Mouse (Mus musculus) bone marrow macrophage, adult 2 months (primary cell): Measurements from ENCODE around the gene Hipk4. TPM values are rescaled to one million over a fixed set of nuclear protein-coding genes. Genes with fewer than 3 reads are reported as not detected.

Experiments used
- H3K27ac ChIP-seq: 2 replicates; pipeline ENCODE4 v1.5.1; 2012; ENCODE audit warnings: low read depth, low read length; ENCODE audit not compliant: insufficient read depth
- H3K4me1 ChIP-seq: 2 replicates; pipeline ENCODE4 v1.6.1; 2012; ENCODE audit warnings: low read length; ENCODE audit not compliant: control insufficient read depth, insufficient read depth
- H3K4me3 ChIP-seq: 2 replicates; pipeline ENCODE4 v1.5.1; 2012; ENCODE audit warnings: mild to moderate bottlenecking, low read length, moderate library complexity; ENCODE audit not compliant: insufficient read depth
- CTCF ChIP-seq: IDR thresholded peaks from 2 replicates; pipeline ENCODE4 v1.5.1; 2012; ENCODE audit warnings: low read depth, mild to moderate bottlenecking, low read length, moderate library complexity
- POLR2A ChIP-seq: IDR thresholded peaks from 2 replicates; pipeline ENCODE4 v1.6.1; 2012; ENCODE audit warnings: mild to moderate bottlenecking, low read depth, low read length, borderline replicate concordance
- polyA plus RNA-seq: library from polyadenylated mRNA; stranded (reverse); fragments of >200 nt; gene quantifications from 2 replicates; pipeline ENCODE4 v1.2.4, GENCODE M21; 2012; ENCODE audit not compliant: missing spikeins, insufficient read depth, insufficient read length

Hipk4 gene
- polyA plus RNA-seq, 1 experiment, result 0.43 TPM

DNA sequence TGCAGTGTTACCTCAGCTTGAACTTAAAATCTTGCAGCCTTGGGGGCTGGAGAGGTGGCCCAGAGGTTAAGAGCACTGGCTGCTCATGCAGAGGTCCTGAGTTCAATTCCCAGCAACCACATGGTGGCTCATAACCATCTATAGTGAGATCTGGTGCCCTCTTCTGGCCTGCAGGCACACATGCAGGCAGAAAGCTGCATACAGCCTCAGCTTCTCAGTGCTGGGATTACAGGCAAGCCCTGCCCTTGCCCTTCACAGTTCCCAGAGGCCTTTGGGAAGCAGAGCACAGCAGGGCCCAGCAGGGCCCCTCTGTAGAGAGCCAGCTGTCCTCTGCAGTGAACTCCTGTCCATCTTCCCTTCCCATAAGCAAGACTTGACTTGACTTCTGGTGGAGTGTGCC is 3.0 kb upstream of the Hipk4 start:
- Histone ChIP-seq H3K4me1 (peaks cover 4% of the 10 kb centered on the region), H3K27ac (no peak overlapping the region)
- no peak for TF ChIP-seq CTCF
- no peak for TF ChIP-seq POLR2A

DNA sequence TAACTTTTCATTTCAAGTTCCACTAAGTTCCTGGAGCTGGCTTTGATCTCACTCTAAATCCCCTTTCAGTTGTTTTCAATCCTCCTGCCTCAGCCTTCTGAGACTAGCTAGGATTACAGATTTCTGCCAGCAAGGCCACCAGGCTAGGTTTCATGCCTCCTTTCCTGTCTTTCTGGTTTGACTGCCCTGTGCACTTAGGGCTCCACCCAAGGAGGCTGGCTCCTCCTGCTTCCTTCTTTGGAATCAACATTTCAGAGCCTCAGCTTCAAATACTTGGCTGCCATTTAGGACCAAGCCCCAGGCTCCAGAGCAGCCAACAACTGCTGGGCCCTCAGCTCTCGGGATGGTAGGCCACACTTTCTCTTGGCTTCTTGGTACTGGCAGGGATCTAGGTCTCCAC is 2.5 kb upstream of the Hipk4 start:
- H3K4me1 ChIP-seq, result peaks cover 4% of the 10 kb centered on the region
- H3K4me3 ChIP-seq, result no peak overlapping the region
- no peak overlapping the region for H3K27ac ChIP-seq
- TF ChIP-seq POLR2A, result no peak
- no peak for TF ChIP-seq CTCF

More for the DNA sequence above, 3.0 kb upstream of the Hipk4 start:
- no peak overlapping the region for H3K4me3 ChIP-seq

DNA sequence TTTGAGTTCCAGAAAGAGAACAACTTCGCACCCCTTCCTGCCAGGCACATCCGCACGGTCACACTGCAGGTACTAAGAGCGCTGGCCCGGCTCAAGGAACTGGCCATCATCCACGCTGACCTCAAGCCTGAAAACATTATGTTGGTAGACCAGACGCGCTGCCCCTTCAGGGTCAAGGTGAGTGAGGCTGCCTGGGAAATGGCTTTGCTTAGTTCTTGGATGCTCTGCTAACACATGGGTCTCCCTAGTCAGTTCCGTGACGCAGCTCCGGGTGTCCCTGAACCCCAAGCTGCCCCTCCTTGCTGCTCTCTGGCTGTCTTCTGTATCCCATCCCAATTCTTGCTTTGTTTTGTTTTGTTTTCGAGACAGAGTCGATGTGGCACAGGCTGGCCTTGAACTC is 738 bp downstream of the Hipk4 start:
- TF ChIP-seq POLR2A (no peak), CTCF (no peak)
- Histone ChIP-seq H3K4me1 (peaks cover 4% of the 10 kb centered on the region), H3K27ac (no peak overlapping the region), H3K4me3 (no peak overlapping the region)

DNA sequence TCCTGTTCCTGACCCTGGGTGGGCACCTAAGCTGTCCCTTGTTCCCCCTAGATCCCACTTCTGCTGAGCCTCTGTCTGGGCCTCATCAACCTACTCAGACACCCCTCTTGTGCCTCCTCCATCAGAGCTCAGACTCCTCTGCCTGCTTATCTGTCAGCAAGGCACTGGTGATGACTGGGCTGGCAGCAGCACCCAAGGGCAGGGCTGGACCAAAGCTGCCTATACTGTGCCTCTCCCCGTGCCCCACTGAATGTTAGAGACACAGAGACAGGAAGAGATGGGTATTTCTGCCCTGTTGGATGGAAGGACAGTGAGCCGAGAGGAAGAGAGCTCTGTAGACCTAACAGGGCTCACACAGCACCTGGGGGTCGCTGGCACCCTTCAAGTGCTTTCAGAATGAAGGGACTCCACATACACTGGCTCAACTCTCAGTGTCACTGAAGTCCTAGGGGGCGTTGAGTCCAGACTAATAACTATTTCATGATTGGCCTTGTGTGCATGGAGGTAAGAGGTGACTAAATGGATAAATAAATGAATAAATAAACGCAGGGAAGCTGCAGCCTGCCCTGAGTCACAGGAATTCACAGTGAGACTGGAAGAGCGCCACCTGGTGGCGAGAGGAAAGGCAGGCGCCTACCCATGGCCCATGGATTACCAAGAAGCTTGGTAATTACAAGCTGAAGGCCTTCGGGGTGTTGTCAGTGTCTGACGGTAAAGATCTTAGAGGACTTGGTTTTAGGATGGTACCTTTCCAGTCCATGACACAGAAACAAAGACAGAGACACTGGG is 3.2 kb downstream of the Hipk4 start:
- TF ChIP-seq CTCF, result peak; percentile 91
- no peak for TF ChIP-seq POLR2A
- Histone ChIP-seq H3K4me1 (no peaks in the 10 kb centered on the region), H3K27ac (no peak overlapping the region), H3K4me3 (no peak overlapping the region)

DNA sequence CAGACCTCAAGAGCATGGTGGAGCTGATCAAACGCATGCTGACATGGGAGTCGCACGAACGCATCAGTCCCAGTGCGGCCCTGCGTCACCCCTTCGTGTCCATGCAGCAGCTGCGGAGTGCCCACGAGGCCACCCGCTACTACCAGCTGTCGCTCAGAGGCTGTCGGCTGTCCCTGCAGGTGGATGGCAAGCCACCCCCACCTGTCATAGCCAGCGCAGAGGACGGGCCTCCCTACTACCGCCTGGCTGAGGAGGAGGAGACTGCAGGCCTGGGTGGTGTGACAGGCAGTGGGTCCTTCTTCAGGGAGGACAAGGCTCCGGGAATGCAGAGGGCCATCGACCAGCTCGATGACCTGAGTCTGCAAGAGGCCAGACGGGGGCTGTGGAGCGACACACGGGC is 6.0 kb downstream of the Hipk4 start:
- TF ChIP-seq CTCF (no peak), POLR2A (no peak)
- H3K4me3 ChIP-seq, result no peak overlapping the region
- no peaks in the 10 kb centered on the region for H3K4me1 ChIP-seq
- no peak overlapping the region for H3K27ac ChIP-seq

DNA sequence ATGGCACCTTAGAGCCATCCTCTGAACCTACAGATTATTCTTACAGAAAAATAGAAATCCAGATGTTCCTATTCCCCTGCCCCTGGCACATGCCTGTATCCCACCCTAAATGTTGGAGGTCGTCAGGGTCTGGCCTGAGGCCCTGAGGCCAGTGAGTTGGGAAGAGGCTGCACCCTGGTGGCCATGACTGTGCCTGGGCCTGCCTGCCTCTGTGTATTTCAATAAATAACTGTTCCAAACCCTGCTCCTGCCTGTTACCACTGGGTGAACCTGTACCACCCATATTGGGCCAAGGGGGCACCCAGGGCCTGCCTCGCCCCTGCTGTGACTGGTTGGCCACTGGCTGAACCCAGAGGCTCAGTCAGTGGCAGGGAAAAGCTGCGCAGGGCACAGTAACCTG is 7.9 kb downstream of the Hipk4 start:
- Histone ChIP-seq H3K4me1 (peaks cover 3% of the 10 kb centered on the region), H3K27ac (no peak overlapping the region), H3K4me3 (no peak overlapping the region)
- TF ChIP-seq POLR2A (no peak), CTCF (no peak)

DNA sequence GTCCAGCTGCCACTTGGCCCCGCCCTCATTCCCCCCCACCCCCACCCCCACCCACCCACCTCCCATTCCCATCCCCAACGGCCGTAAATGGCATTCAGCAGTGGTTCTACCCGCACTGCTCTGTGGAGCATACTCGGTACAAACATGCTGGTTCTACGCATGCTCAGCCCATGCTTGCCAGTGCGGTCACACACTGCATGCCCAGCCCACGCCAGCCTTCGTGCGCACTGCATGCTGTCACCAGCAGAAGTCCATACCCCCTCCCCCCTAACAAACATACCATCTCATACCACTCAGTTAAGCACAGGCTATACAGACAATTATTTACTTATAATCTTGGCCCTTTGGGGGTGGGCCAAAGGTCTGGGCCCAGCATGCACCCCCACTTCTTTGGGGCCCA is 8.6 kb downstream of the Hipk4 start:
- TF ChIP-seq CTCF (no peak), POLR2A (no peak)
- H3K4me1 ChIP-seq, result peaks cover 9% of the 10 kb centered on the region
- no peak overlapping the region for H3K27ac ChIP-seq
- no peak overlapping the region for H3K4me3 ChIP-seq

DNA sequence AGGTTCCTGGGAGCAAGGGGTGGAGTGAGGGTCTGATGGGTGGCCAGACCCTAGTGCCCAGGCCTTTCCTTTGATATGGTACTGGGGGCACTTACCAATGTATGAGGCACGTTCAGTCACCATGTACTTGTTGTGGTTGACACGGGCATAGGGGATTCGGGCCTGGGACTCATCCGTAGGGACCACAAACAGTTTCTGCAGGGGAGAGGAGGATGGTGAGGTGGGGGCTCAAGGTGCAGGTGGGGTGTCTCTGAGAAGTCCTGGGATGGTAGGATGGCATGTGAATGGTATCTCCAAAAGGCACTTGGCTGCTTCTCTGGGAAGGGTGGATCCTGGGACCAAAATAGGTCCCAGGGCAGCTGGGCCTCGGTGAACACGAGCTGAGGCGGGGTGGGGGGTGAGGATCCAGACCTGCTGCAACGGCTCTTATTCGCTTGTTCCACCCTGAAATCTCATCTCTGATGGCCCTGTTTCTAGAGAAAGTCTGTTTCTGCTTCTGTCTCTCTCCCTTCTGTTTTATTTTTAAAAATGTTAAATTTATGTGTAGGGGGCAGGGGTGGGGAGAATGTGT is 9.5 kb downstream of the Hipk4 start:
- Histone ChIP-seq H3K27ac (no peak overlapping the region), H3K4me1 (peaks cover 17% of the 10 kb centered on the region), H3K4me3 (no peak overlapping the region)
- TF ChIP-seq CTCF, result no peak
- no peak for TF ChIP-seq POLR2A

DNA sequence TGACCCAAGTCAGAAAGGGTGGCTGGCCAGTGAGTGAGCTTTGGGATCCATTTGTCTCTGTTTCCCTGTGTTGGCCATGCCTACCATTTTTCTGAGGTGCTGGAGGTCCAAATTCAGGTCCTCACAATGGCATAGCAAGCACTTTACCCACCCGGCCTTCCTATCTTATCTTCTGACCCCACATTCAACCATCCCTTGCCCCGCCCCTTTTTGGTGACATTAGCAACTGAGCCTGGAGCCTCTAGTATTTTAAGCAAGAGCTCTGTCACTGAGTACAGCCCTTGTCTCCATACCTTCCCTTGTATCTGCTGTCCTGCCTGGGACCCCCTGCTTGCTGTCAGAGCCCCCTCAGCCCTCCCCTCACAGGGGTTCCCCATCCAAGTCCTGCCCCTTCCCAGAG is 12.3 kb downstream of the Hipk4 start:
- Histone ChIP-seq H3K4me1 (peaks cover 24% of the 10 kb centered on the region), H3K4me3 (no peak overlapping the region), H3K27ac (no peak overlapping the region)
- TF ChIP-seq CTCF, result no peak
- no peak for TF ChIP-seq POLR2A

DNA sequence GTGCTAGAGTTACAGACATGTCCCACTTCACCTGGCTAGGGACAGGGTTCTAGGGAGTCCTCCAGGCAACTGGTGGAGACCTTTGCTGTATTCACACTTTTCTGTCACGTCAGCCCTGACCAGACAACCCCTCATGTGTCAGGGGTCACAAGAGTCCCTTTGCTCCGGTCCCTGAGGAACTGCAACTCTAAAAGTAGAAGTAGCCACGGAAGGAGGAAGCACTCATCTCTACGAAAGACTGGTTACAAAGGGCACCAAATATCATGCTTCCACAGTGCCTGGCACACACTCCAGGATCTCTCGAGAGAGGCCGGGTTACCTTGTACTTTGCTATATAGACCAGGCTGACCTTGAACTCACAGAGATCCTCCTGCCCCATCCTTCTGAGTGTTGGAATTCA is 13.6 kb downstream of the Hipk4 start:
- H3K4me1 ChIP-seq, result peaks cover 24% of the 10 kb centered on the region
- no peak overlapping the region for H3K4me3 ChIP-seq
- TF ChIP-seq POLR2A (no peak), CTCF (no peak)
- H3K27ac ChIP-seq, result peak overlapping the region; percentile 85

DNA sequence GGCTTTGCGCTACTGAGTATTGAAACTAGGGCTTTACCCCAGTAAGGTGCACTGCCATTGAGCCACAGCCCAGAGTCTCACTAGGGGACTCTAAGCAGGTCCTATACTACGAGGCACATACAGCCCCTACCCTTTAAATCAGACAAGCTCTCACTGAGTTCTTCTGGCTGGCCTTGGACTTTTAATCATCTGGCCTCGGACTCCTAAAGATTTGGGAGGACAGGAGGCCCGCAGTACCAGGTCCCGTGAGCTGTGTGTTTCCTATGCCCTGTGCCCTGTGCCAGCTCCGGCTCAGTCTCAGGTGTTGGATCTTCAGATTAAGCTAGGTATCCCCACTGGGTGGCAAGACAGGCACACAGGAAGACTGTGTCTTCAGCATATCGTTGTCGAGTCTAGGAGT is 14.9 kb downstream of the Hipk4 start:
- no peak overlapping the region for H3K4me3 ChIP-seq
- 0 out of 2 replicates have a peak overlapping the region, but pooled peaks have one; percentile 4 for H3K27ac ChIP-seq
- peaks cover 28% of the 10 kb centered on the region for H3K4me1 ChIP-seq
- no peak for TF ChIP-seq CTCF
- no peak for TF ChIP-seq POLR2A
